Mouse (Mus musculus): ENCODE measurements around the gene 1600014C10Rik. TPM values are rescaled to one million over a fixed set of nuclear protein-coding genes. Genes with fewer than 3 reads are reported as not detected.

1600014C10Rik gene
- polyA plus RNA-seq, 1 experiment: 32.8 TPM

- H3K4me1 ChIP-seq (ENCODE audit: control insufficient read depth, insufficient read depth, low read length): peaks cover 38% of the 10 kb centered on the region
- no peak overlapping the region for H3K4me3 ChIP-seq (replicated peaks; ENCODE audit: insufficient read depth, low read depth, low read length)
- 24% methylated on average over 8 of the region's 8 CpGs for WGBS
- no peaks in the 10 kb centered on the region for H3K27me3 ChIP-seq (ENCODE audit: control insufficient read depth, insufficient read depth, low read length)
- DNase-seq: peak in 1 of 2 experiments; percentile 13
- peak overlapping the region; percentile 51; the same call in 1 of the 2 replicates for H3K27ac ChIP-seq (ENCODE audit: insufficient read depth, low read length)
- no peak for TF ChIP-seq POLR2A (IDR thresholded peaks at IDR 0.05; ENCODE audit: borderline replicate concordance, insufficient read depth, low read length)
- no peak for TF ChIP-seq CTCF (IDR thresholded peaks at IDR 0.05; ENCODE audit: borderline replicate concordance, insufficient read depth, low read depth, low read length)
Measured at GRCm38 (mm10) chr7:38218631-38219367, 35.8 kb downstream of the 1600014C10Rik start.

GRCm38 (mm10) chr7:38219526-38219925 is 36.5 kb downstream of the 1600014C10Rik start:
- no peaks in the 10 kb centered on the region for H3K27me3 ChIP-seq (ENCODE audit: control insufficient read depth, insufficient read depth, low read length)
- TF ChIP-seq CTCF (IDR thresholded peaks at IDR 0.05; ENCODE audit: borderline replicate concordance, insufficient read depth, low read depth, low read length) (no peak), POLR2A (IDR thresholded peaks at IDR 0.05; ENCODE audit: borderline replicate concordance, insufficient read depth, low read length) (no peak)
- peak overlapping the region; percentile 51; the same call in 1 of the 2 replicates for H3K27ac ChIP-seq (ENCODE audit: insufficient read depth, low read length)
- 46% methylated on average over 4 of the region's 4 CpGs for WGBS
- H3K4me3 ChIP-seq (replicated peaks; ENCODE audit: insufficient read depth, low read depth, low read length): no peak overlapping the region
- H3K4me1 ChIP-seq (ENCODE audit: control insufficient read depth, insufficient read depth, low read length): peaks cover 35% of the 10 kb centered on the region
- DNase-seq: no peak

GRCm38 (mm10) chr7:38220866-38221265 is 37.8 kb downstream of the 1600014C10Rik start:
- no peak for TF ChIP-seq CTCF (IDR thresholded peaks at IDR 0.05; ENCODE audit: borderline replicate concordance, insufficient read depth, low read depth, low read length)
- 92% methylated on average over 7 of the region's 7 CpGs for WGBS
- peaks cover 33% of the 10 kb centered on the region for H3K4me1 ChIP-seq (ENCODE audit: control insufficient read depth, insufficient read depth, low read length)
- H3K27me3 ChIP-seq (ENCODE audit: control insufficient read depth, insufficient read depth, low read length): no peaks in the 10 kb centered on the region
- no peak overlapping the region for H3K27ac ChIP-seq (ENCODE audit: insufficient read depth, low read length)
- no peak for DNase-seq
- H3K4me3 ChIP-seq (replicated peaks; ENCODE audit: insufficient read depth, low read depth, low read length): no peak overlapping the region

- Histone ChIP-seq H3K4me3 (replicated peaks; ENCODE audit: insufficient read depth, low read depth, low read length) (peak overlapping the region; percentile 55), H3K4me1 (ENCODE audit: control insufficient read depth, insufficient read depth, low read length) (peaks cover 19% of the 10 kb centered on the region), H3K27ac (ENCODE audit: insufficient read depth, low read length) (peak overlapping the region; percentile 89), H3K27me3 (ENCODE audit: control insufficient read depth, insufficient read depth, low read length) (no peaks in the 10 kb centered on the region)
- 11% methylated on average over 13 of the region's 13 CpGs for WGBS
- peak; percentile 84 to 97 for DNase-seq
- TF ChIP-seq CTCF (IDR thresholded peaks at IDR 0.05; ENCODE audit: borderline replicate concordance, insufficient read depth, low read depth, low read length): no peak
- TF ChIP-seq POLR2A (IDR thresholded peaks at IDR 0.05; ENCODE audit: borderline replicate concordance, insufficient read depth, low read length): no peak
Measured at GRCm38 (mm10) chr7:38224577-38225369, 41.8 kb downstream of the 1600014C10Rik start.

GRCm38 (mm10) chr7:38226226-38226625 is 43.2 kb downstream of the 1600014C10Rik start:
- H3K27me3 ChIP-seq (ENCODE audit: control insufficient read depth, insufficient read depth, low read length): no peaks in the 10 kb centered on the region
- 62% methylated on average over 2 of the region's 2 CpGs for WGBS
- TF ChIP-seq POLR2A (IDR thresholded peaks at IDR 0.05; ENCODE audit: borderline replicate concordance, insufficient read depth, low read length) (no peak), CTCF (IDR thresholded peaks at IDR 0.05; ENCODE audit: borderline replicate concordance, insufficient read depth, low read depth, low read length) (no peak)
- peak overlapping the region; percentile 80; the same call in 1 of the 2 replicates for H3K27ac ChIP-seq (ENCODE audit: insufficient read depth, low read length)
- H3K4me3 ChIP-seq (replicated peaks; ENCODE audit: insufficient read depth, low read depth, low read length): peak overlapping the region; percentile 37
- peak; percentile 27 to 46 for DNase-seq
- H3K4me1 ChIP-seq (ENCODE audit: control insufficient read depth, insufficient read depth, low read length): peaks cover 13% of the 10 kb centered on the region

- no peaks in the 10 kb centered on the region for H3K27me3 ChIP-seq (ENCODE audit: control insufficient read depth, insufficient read depth, low read length)
- peak overlapping the region; percentile 72 for H3K4me3 ChIP-seq (replicated peaks; ENCODE audit: insufficient read depth, low read depth, low read length)
- peak overlapping the region; percentile 70 for H3K27ac ChIP-seq (ENCODE audit: insufficient read depth, low read length)
- TF ChIP-seq CTCF (IDR thresholded peaks at IDR 0.05; ENCODE audit: borderline replicate concordance, insufficient read depth, low read depth, low read length) (no peak), POLR2A (IDR thresholded peaks at IDR 0.05; ENCODE audit: borderline replicate concordance, insufficient read depth, low read length) (peak; percentile 29; the same call in 1 of the 2 replicates)
- 2% methylated on average over 25 of the region's 25 CpGs for WGBS
- peak; percentile 92 to 96 for DNase-seq
- peaks cover 12% of the 10 kb centered on the region for H3K4me1 ChIP-seq (ENCODE audit: control insufficient read depth, insufficient read depth, low read length)
Measured at GRCm38 (mm10) chr7:38227181-38227899, 44.3 kb downstream of the 1600014C10Rik start.

- H3K4me3 ChIP-seq (replicated peaks; ENCODE audit: insufficient read depth, low read depth, low read length): peak within 1 kb of the TSS; percentile 72
- DNase-seq: peak; percentile 95 to 96
- 1% methylated on average over 36 of the region's 36 CpGs for WGBS
- H3K27ac ChIP-seq (ENCODE audit: insufficient read depth, low read length): peak within 1 kb of the TSS; percentile 70
- TF ChIP-seq POLR2A (IDR thresholded peaks at IDR 0.05; ENCODE audit: borderline replicate concordance, insufficient read depth, low read length) (peak; percentile 78), CTCF (IDR thresholded peaks at IDR 0.05; ENCODE audit: borderline replicate concordance, insufficient read depth, low read depth, low read length) (no peak)
- peaks cover 8% of the 10 kb centered on the region for H3K4me1 ChIP-seq (ENCODE audit: control insufficient read depth, insufficient read depth, low read length)
- no peaks in the 10 kb centered on the region for H3K27me3 ChIP-seq (ENCODE audit: control insufficient read depth, insufficient read depth, low read length)
Measured at GRCm38 (mm10) chr7:38227900-38228298, 44.9 kb downstream of the 1600014C10Rik start, which contains the start of gene Plekhf1. TSS of gene Plekhf1 (minus strand) at chr7:38228016.
